Mouse (Mus musculus): ENCODE results near the gene Tm4sf20. TPM values are rescaled to one million over a fixed set of nuclear protein-coding genes. Genes with fewer than 3 reads are reported as not detected.

Gene Tm4sf20
- polyA plus RNA-seq, 1 experiment from 2014 or later = 5.8 TPM

DNA sequence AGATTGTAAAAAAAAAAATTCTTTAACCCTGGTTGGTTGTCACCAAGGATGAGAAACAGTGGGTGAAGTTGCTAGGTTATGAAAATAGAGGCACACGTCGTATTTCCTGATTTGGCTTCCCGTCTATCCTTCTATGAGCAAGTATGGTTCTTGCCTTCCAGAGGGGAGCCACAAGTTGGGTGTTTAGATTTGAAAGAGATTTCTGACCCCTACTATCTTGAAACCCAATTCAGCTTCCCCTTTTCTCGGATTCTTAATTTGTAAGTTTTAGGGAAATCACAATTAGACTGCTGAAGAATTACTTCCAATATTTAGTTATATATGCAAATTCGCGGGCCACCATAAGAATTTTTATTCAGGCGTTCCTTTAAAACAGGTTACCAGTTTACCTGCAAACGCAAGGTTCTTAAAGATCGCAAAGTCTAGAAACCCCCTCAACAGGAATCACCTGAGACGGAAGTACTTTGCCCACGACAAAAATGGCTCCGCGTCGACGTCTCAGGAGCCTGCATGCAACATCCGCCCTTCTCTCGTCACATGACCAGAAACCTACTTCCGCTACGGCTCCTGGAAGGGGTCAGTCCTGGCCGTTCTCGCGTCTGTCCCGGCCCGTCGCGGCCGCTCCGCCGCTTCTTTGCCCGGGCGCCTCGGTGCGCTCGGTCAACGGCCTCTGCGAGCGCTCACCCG lies 43.8 kb downstream of the Tm4sf20 start, which contains the start of gene Mff:
TSS of gene Mff (plus strand) at position 552 of the 687 bp plus-strand sequence.
- Histone ChIP-seq H3K27me3 (ENCODE audit: control insufficient read depth, insufficient read depth, low read length) (no peaks in the 10 kb centered on the region), H3K4me1 (ENCODE audit: control insufficient read depth, insufficient read depth, low read length) (peaks cover 9% of the 10 kb centered on the region; the same call in 1 of the 2 replicates), H3K9ac (replicated peaks; ENCODE audit: low read depth, low read length) (peak within 1 kb of the TSS; percentile 89), H3K36me3 (ENCODE audit: control insufficient read depth, insufficient read depth, low read length) (peaks cover 5% of the 10 kb centered on the region; the same call in 1 of the 2 replicates), H3K4me3 (ENCODE audit: low read depth, low read length) (peak within 1 kb of the TSS; percentile 89), H3K4me2 (replicated peaks; ENCODE audit: low read depth, low read length) (peak within 1 kb of the TSS; percentile 80), H3K27ac (ENCODE audit: low read length) (peak within 1 kb of the TSS; percentile 67; the same call in 1 of the 2 replicates), H3K9me3 (ENCODE audit: control insufficient read depth, low read depth, low read length) (no peaks in the 10 kb centered on the region)
- 10% methylated on average over 38 of the region's 38 CpGs for WGBS
- ATAC-seq (ENCODE audit: insufficient number of reproducible peaks, insufficient read depth, low FRiP score, low read depth) = peak; percentile 99

DNA sequence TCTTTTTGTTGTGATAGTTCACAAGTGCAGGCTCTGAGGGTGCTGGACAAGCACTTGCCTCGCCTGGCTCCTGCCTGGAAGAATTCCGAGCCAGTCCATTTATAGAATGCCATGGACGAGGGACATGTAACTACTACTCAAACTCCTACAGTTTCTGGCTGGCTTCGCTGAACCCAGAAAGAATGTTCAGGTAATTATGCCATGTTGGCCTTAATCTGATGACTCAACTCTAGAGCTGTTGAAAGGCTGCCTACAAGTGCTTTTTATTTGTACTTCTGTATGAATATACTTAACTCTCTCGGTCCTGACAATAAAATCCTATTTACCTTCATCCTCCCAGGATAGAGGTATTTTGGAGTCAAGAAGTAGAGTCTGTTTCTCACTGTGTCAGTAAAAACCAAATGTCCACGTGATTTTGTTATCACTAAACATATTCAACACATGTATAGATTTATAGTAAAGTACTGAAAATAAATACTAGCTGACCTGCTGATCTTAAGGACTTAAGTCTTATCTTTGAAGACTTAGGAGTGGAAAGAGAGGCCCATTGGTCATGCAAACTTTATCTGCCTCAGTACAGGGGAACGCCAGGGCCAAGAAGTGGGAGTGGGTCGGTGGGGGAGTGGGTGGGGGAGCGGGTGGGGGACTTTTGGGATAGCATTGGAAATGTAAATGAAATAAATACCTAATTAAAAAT lies 50.3 kb downstream of the Tm4sf20 start:
- Histone ChIP-seq H3K4me1 (ENCODE audit: control insufficient read depth, insufficient read depth, low read length) (no peaks in the 10 kb centered on the region), H3K9ac (replicated peaks; ENCODE audit: low read depth, low read length) (no peak overlapping the region), H3K27me3 (ENCODE audit: control insufficient read depth, insufficient read depth, low read length) (no peaks in the 10 kb centered on the region), H3K9me3 (ENCODE audit: control insufficient read depth, low read depth, low read length) (no peaks in the 10 kb centered on the region), H3K27ac (ENCODE audit: low read length) (no peak overlapping the region), H3K36me3 (ENCODE audit: control insufficient read depth, insufficient read depth, low read length) (no peaks in the 10 kb centered on the region), H3K4me3 (ENCODE audit: low read depth, low read length) (no peak overlapping the region), H3K4me2 (replicated peaks; ENCODE audit: low read depth, low read length) (no peak overlapping the region)
- WGBS = 67% methylated on average over 9 of the region's 9 CpGs
- ATAC-seq (ENCODE audit: insufficient number of reproducible peaks, insufficient read depth, low FRiP score, low read depth) = no peak

Other genes with a start within 250 kb of the Tm4sf20 start
- gene Col4a4, start 181.6 kb downstream of the Tm4sf20 start, polyA plus RNA-seq (2014; fragmentation: Nextera tagmentation; extraction: Ambion mirVana) = 0.76 and 0.90 TPM in 2 replicates
- gene Col4a3, start 181.5 kb downstream of the Tm4sf20 start, polyA plus RNA-seq (2014; fragmentation: Nextera tagmentation; extraction: Ambion mirVana) = 0.71 TPM in 2 replicates
- gene Mff, start 43.6 kb downstream of the Tm4sf20 start, polyA plus RNA-seq (2014; fragmentation: Nextera tagmentation; extraction: Ambion mirVana) = 200 and 221 TPM in 2 replicates
- gene Gm47791, start 2.8 kb upstream of the Tm4sf20 start, polyA plus RNA-seq (2014; fragmentation: Nextera tagmentation; extraction: Ambion mirVana) = not detected in 2 replicates
- 37.2 and 41.0 TPM in 2 replicates for gene Agfg1, start 71.0 kb upstream of the Tm4sf20 start, polyA plus RNA-seq (2014; fragmentation: Nextera tagmentation; extraction: Ambion mirVana)
- not detected in 2 replicates for gene A030005L19Rik, start 144.9 kb upstream of the Tm4sf20 start, polyA plus RNA-seq (2014; fragmentation: Nextera tagmentation; extraction: Ambion mirVana)
- gene A030014E15Rik, start 156.5 kb upstream of the Tm4sf20 start, polyA plus RNA-seq (2014; fragmentation: Nextera tagmentation; extraction: Ambion mirVana) = not detected in 2 replicates
- gene Gm6217, start 162.9 kb upstream of the Tm4sf20 start, polyA plus RNA-seq (2014; fragmentation: Nextera tagmentation; extraction: Ambion mirVana) = not detected in 2 replicates
- gene A030003K21Rik, start 174.9 kb upstream of the Tm4sf20 start, polyA plus RNA-seq (2014; fragmentation: Nextera tagmentation; extraction: Ambion mirVana) = not detected in 2 replicates
- gene Gm7544, start 187.6 kb upstream of the Tm4sf20 start, polyA plus RNA-seq (2014; fragmentation: Nextera tagmentation; extraction: Ambion mirVana) = not detected in 2 replicates
- gene Gm47955, start 191.8 kb upstream of the Tm4sf20 start, polyA plus RNA-seq (2014; fragmentation: Nextera tagmentation; extraction: Ambion mirVana) = not detected in 2 replicates
- not detected in 2 replicates for gene Gm47959, start 232.1 kb upstream of the Tm4sf20 start, polyA plus RNA-seq (2014; fragmentation: Nextera tagmentation; extraction: Ambion mirVana)